Mouse (Mus musculus) left cerebral cortex, postnatal 25 days (tissue): ENCODE results near the gene Mrpl9. TPM values are rescaled to one million over a fixed set of nuclear protein-coding genes. Genes with fewer than 3 reads are reported as not detected.

Experiments used
- DNase-seq, 2 experiments: peaks; one replicate each; pipeline ENCODE4 v3.0.0; 2022; ENCODE audit warnings: low spot score in 2 of 2, mixed read lengths in 1 of 2
- intact Hi-C: fragments of 180-260 bp; cut with DNase I; formaldehyde crosslinking; loops from one replicate; pipeline ENCODE4 v1.15.1; 2025
- total RNA-seq, 2 experiments: library from RNA; stranded (reverse); gene quantifications; 2 replicates each; pipeline ENCODE4 v1.2.3; 2021

The Mrpl9 gene
- total RNA-seq, 2 experiments from 2014 or later: 37.8 to 38.9 TPM

- DNase-seq: no peak
- intact Hi-C loops: loop anchor here (5.0 kb wide), 1 partner anchor 122 kb away; the partner anchor contains the start of gene Snx27
Observed at GRCm38 (mm10) chr3:94459834-94460233, 16.7 kb downstream of the Mrpl9 start.

GRCm38 (mm10) chr3:94463926-94464578, 20.9 kb downstream of the Mrpl9 start:
- intact Hi-C loops: loop anchor here (2.0 kb wide), 1 partner anchor 15 kb away; the partner anchor contains the start of gene Celf3
- DNase-seq: peak; percentile 34 to 52

GRCm38 (mm10) chr3:94465632-94466430, 22.7 kb downstream of the Mrpl9 start:
- peak; percentile 55 to 92 for DNase-seq
- intact Hi-C loops: loop anchor here (2.0 to 5.0 kb wide), 2 partner anchors 13 to 371 kb away; partner anchors contain the start of genes Celf3 and Pogz

GRCm38 (mm10) chr3:94468931-94469330, 25.8 kb downstream of the Mrpl9 start:
- intact Hi-C loops: loop anchor here (5.0 kb wide), 1 partner anchor 368 kb away; the partner anchor contains the start of gene Pogz
- DNase-seq: no peak

GRCm38 (mm10) chr3:94472447-94473114, 29.5 kb downstream of the Mrpl9 start:
- intact Hi-C loops: no loop called here

GRCm38 (mm10) chr3:94473115-94473505, 30.0 kb downstream of the Mrpl9 start:
- peak; percentile 24 to 44 for DNase-seq
- intact Hi-C loops: no loop called here

More at GRCm38 (mm10) chr3:94472447-94473114, 29.5 kb downstream of the Mrpl9 start:
- DNase-seq: peak in 1 of 2 experiments; percentile 17

GRCm38 (mm10) chr3:94473567-94474232, 30.6 kb downstream of the Mrpl9 start:
- no peak for DNase-seq
- intact Hi-C loops: no loop called here

GRCm38 (mm10) chr3:94476301-94477035, 33.4 kb downstream of the Mrpl9 start:
- DNase-seq: no peak
- intact Hi-C loops: no loop called here

GRCm38 (mm10) chr3:94477444-94477843, 34.3 kb downstream of the Mrpl9 start:
- intact Hi-C loops: no loop called here
- DNase-seq: peak; percentile 64 to 91

- DNase-seq: peak; percentile 64 to 86
- intact Hi-C loops: loop anchor here (2.0 kb wide), 1 partner anchor 13 kb away; no protein-coding TSS in a partner anchor
Observed at GRCm38 (mm10) chr3:94477981-94478422, 34.9 kb downstream of the Mrpl9 start, which contains the start of gene Celf3. Gene Celf3 (plus strand): TSS chr3:94478295.

- no peak for DNase-seq
- intact Hi-C loops: loop anchor here (2.0 kb wide), 1 partner anchor 14 kb away; no protein-coding TSS in a partner anchor
Observed at GRCm38 (mm10) chr3:94478591-94479169, 35.6 kb downstream of the Mrpl9 start.

GRCm38 (mm10) chr3:94479564-94479963, 36.4 kb downstream of the Mrpl9 start:
- intact Hi-C loops: loop anchor here (2.0 kb wide), 1 partner anchor 15 kb away; no protein-coding TSS in a partner anchor
- DNase-seq: no peak

- DNase-seq: no peak
- intact Hi-C loops: no loop called here
Observed at GRCm38 (mm10) chr3:94480291-94480884, 37.3 kb downstream of the Mrpl9 start, which contains the start of gene Riiad1. Gene Riiad1 (minus strand): TSS chr3:94480341.

GRCm38 (mm10) chr3:94481429-94481828, 38.3 kb downstream of the Mrpl9 start:
- intact Hi-C loops: no loop called here
- DNase-seq: no peak

GRCm38 (mm10) chr3:94482764-94483385, 39.8 kb downstream of the Mrpl9 start:
- intact Hi-C loops: no loop called here
- DNase-seq: no peak

- intact Hi-C loops: no loop called here
- peak; percentile 97 to 99 for DNase-seq
Observed at GRCm38 (mm10) chr3:94483790-94484439, 40.8 kb downstream of the Mrpl9 start.

GRCm38 (mm10) chr3:94485922-94486321, 42.8 kb downstream of the Mrpl9 start:
- no peak for DNase-seq
- intact Hi-C loops: no loop called here
